Mouse (Mus musculus): ENCODE measurements around the gene Clstn3. TPM values are rescaled to one million over a fixed set of nuclear protein-coding genes. Genes with fewer than 3 reads are reported as not detected.
"Not testable (repeated sequence)": the region's sequence is repeated elsewhere in the genome, so short reads cannot be mapped to it uniquely, and the experiment has no call there.

Gene Clstn3
- polyA plus RNA-seq, 1 experiment from 2014 or later, result 1.2 TPM

GRCm38 (mm10) chr6:124407180-124407579, 57.4 kb downstream of the Clstn3 start:
- no peak overlapping the region for H3K4me3 ChIP-seq (ENCODE audit: low read depth, low read length)

DNA sequence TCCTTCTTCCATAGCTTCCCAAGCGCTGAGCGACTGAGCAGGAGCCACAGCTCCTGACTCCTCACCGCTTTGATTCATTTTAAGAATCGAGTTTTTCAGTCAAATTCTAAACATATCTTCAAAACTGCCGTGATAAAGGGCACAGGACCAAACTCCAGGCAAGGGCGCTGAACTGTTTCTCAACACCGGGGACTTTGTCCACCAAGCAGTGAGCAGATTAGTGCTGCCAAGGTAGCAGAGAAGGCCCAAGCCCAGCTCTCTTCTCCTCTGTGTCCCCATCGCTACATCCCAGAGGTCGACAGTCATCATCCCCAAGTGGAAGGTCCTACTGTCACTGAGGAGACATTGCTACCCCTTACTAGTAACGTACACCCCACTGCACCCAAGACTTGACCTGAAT, 58.3 kb downstream of the Clstn3 start:
- Histone ChIP-seq H3K9me3 (ENCODE audit: control insufficient read depth, low read length) (no peaks in the 10 kb centered on the region), H3K9ac (ENCODE audit: low read length) (no peak overlapping the region), H3K27ac (replicated peaks) (no peak overlapping the region), H3K4me1 (replicated peaks; ENCODE audit: control insufficient read depth, insufficient read depth) (no peaks in the 10 kb centered on the region), H3K36me3 (ENCODE audit: control insufficient read depth, insufficient read depth, low read length) (peaks cover 24% of the 10 kb centered on the region), H3K4me3 (ENCODE audit: low read depth, low read length) (no peak overlapping the region), H3K27me3 (ENCODE audit: control insufficient read depth, insufficient read depth, low read length) (no peaks in the 10 kb centered on the region), H3K4me2 (replicated peaks; ENCODE audit: low read depth) (no peak overlapping the region)
- TF ChIP-seq CTCF (IDR thresholded peaks at IDR 0.05; ENCODE audit: low read depth) (no peak), EP300 (optimal IDR thresholded peaks at IDR 0.05) (no peak)
- WGBS, result 95% methylated on average over 10 of the region's 10 CpGs
- ATAC-seq (ENCODE audit: low FRiP score, low TSS enrichment) (no peak), DNase-seq (ENCODE audit: low spot score) (no peak)

More at GRCm38 (mm10) chr6:124407180-124407579, 57.4 kb downstream of the Clstn3 start:
- Histone ChIP-seq H3K4me1 (replicated peaks; ENCODE audit: control insufficient read depth, insufficient read depth) (no peaks in the 10 kb centered on the region), H3K4me2 (replicated peaks; ENCODE audit: low read depth) (no peak overlapping the region), H3K27ac (replicated peaks) (no peak overlapping the region), H3K9ac (ENCODE audit: low read length) (no peak overlapping the region), H3K27me3 (ENCODE audit: control insufficient read depth, insufficient read depth, low read length) (no peaks in the 10 kb centered on the region), H3K9me3 (ENCODE audit: control insufficient read depth, low read length) (no peaks in the 10 kb centered on the region), H3K36me3 (ENCODE audit: control insufficient read depth, insufficient read depth, low read length) (peaks cover 25% of the 10 kb centered on the region)
- no peak for DNase-seq (ENCODE audit: low spot score)
- TF ChIP-seq EP300 (optimal IDR thresholded peaks at IDR 0.05) (no peak), CTCF (IDR thresholded peaks at IDR 0.05; ENCODE audit: low read depth) (no peak)
- no peak for ATAC-seq (ENCODE audit: low FRiP score, low TSS enrichment)

DNA sequence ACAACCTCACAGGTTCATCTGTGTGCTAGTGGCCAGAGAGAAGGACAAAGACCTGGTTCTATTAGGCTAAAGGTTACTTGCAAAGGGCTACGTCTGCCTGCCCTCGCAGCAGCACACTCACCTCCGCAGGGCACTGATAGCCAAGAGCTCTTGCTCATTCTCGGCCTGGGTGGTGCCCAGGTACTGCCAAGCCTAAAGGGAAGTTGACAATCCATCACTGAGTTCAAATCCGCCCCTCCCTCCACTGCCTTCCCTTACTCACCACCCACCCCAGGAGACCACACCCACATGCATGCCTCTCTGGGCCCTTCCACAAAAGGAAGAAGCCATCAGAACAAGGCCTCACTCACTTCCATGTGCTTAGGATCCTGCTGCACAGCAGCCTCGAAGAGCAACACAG, 64.9 kb downstream of the Clstn3 start:
- H3K27me3 ChIP-seq (ENCODE audit: control insufficient read depth, insufficient read depth, low read length), result no peaks in the 10 kb centered on the region
- no peaks in the 10 kb centered on the region for H3K9me3 ChIP-seq (ENCODE audit: control insufficient read depth, low read length)
- WGBS, result 72% methylated on average over 6 of the region's 6 CpGs
- no peak overlapping the region for H3K4me3 ChIP-seq (ENCODE audit: low read depth, low read length)
- TF ChIP-seq EP300 (optimal IDR thresholded peaks at IDR 0.05) (no peak), CTCF (IDR thresholded peaks at IDR 0.05; ENCODE audit: low read depth) (no peak)
- H3K36me3 ChIP-seq (ENCODE audit: control insufficient read depth, insufficient read depth, low read length), result peaks cover 41% of the 10 kb centered on the region
- ATAC-seq (ENCODE audit: low FRiP score, low TSS enrichment) (peak; percentile 66), DNase-seq (ENCODE audit: low spot score) (no peak)
- no peaks in the 10 kb centered on the region for H3K4me1 ChIP-seq (replicated peaks; ENCODE audit: control insufficient read depth, insufficient read depth)
- H3K4me2 ChIP-seq (replicated peaks; ENCODE audit: low read depth), result no peak overlapping the region
- H3K9ac ChIP-seq (ENCODE audit: low read length), result no peak overlapping the region
- no peak overlapping the region for H3K27ac ChIP-seq (replicated peaks)

DNA sequence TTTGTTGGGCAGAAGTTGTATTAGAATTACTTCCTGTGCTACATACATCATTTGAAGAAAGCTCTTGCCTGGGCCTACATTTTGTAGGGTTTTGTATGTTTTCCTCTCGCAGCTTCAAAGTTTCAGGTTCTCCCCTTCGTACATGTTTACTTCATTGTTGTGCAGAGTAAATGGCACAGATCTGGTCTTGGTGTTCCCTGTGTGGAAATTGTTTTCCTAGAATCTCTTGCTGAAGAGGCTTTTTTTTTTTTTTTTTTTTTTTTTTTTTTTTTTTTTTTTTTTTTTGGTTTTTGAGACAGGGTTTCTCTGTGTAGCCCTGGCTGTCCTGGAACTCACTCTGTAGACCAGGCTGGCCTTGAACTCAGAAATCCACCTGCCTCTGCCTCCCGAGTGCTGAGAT, 69.6 kb downstream of the Clstn3 start:
- H3K9me3 ChIP-seq (ENCODE audit: control insufficient read depth, low read length); H3K4me3 ChIP-seq (ENCODE audit: low read depth, low read length); ATAC-seq (ENCODE audit: low FRiP score, low TSS enrichment): not testable (repeated sequence)

More for the DNA sequence above, 69.6 kb downstream of the Clstn3 start:
- not testable (repeated sequence) for DNase-seq (ENCODE audit: low spot score); H3K27me3 ChIP-seq (ENCODE audit: control insufficient read depth, insufficient read depth, low read length); H3K27ac ChIP-seq (replicated peaks); H3K4me2 ChIP-seq (replicated peaks; ENCODE audit: low read depth); H3K9ac ChIP-seq (ENCODE audit: low read length); H3K4me1 ChIP-seq (replicated peaks; ENCODE audit: control insufficient read depth, insufficient read depth)
- H3K36me3 ChIP-seq (ENCODE audit: control insufficient read depth, insufficient read depth, low read length), result peaks cover 28% of the 10 kb centered on the region
- WGBS, result 92% methylated on average over 3 of the region's 3 CpGs

Other genes starting within 250 kb of the Clstn3 start
- gene Vmn2r27, start 232.9 kb downstream of the Clstn3 start, polyA plus RNA-seq (2015; fragmentation: Nextera tagmentation; extraction: Ambion mirVana), result not detected in 2 replicates
- gene Cd163, start 160.1 kb downstream of the Clstn3 start, polyA plus RNA-seq (2015; fragmentation: Nextera tagmentation; extraction: Ambion mirVana), result 1.4 and 1.6 TPM in 2 replicates
- 18.6 and 19.9 TPM in 2 replicates for gene Pex5, start 49.7 kb downstream of the Clstn3 start, polyA plus RNA-seq (2015; fragmentation: Nextera tagmentation; extraction: Ambion mirVana)
- 1.4 and 1.6 TPM in 2 replicates for gene C1rl, start 28.3 kb upstream of the Clstn3 start, polyA plus RNA-seq (2015; fragmentation: Nextera tagmentation; extraction: Ambion mirVana)
- gene C1ra, start 47.6 kb upstream of the Clstn3 start, polyA plus RNA-seq (2015; fragmentation: Nextera tagmentation; extraction: Ambion mirVana), result 15.0 and 15.1 TPM in 2 replicates
- 16.9 and 18.0 TPM in 2 replicates for gene C1s1, start 77.6 kb upstream of the Clstn3 start, polyA plus RNA-seq (2015; fragmentation: Nextera tagmentation; extraction: Ambion mirVana)
- gene C1rb, start 105.5 kb upstream of the Clstn3 start, polyA plus RNA-seq (2015; fragmentation: Nextera tagmentation; extraction: Ambion mirVana), result not detected in 2 replicates
- 0.05 TPM in 1 of 2 replicates, not detected in the other for gene C1s2, start 171.3 kb upstream of the Clstn3 start, polyA plus RNA-seq (2015; fragmentation: Nextera tagmentation; extraction: Ambion mirVana)
- gene Lpcat3, start 198.2 kb upstream of the Clstn3 start, polyA plus RNA-seq (2015; fragmentation: Nextera tagmentation; extraction: Ambion mirVana), result 78.8 and 79.6 TPM in 2 replicates
- 93.9 and 94.8 TPM in 2 replicates for gene Emg1, start 247.4 kb upstream of the Clstn3 start, polyA plus RNA-seq (2015; fragmentation: Nextera tagmentation; extraction: Ambion mirVana)
- gene Phb2, start 247.5 kb upstream of the Clstn3 start, polyA plus RNA-seq (2015; fragmentation: Nextera tagmentation; extraction: Ambion mirVana), result 230 and 237 TPM in 2 replicates

Measured in stomach, postnatal 0 days (tissue).